Mouse (Mus musculus): ENCODE results near the gene Uimc1. TPM values are rescaled to one million over a fixed set of nuclear protein-coding genes. Genes with fewer than 3 reads are reported as not detected.
A peak's percentile ranks its signal among the peaks of the same experiment; 100 is the strongest.
"Not testable (repeated sequence)": the region's sequence is repeated elsewhere in the genome, so short reads cannot be mapped to it uniquely, and the experiment has no call there.

Gene Uimc1
- polyA plus RNA-seq, 1 experiment from 2014 or later: 35.1 TPM

- H3K9me3 ChIP-seq (replicated peaks; ENCODE audit: control insufficient read depth, low read length): no peaks in the 10 kb centered on the region
- no peaks in the 10 kb centered on the region for H3K27me3 ChIP-seq (ENCODE audit: control insufficient read depth, insufficient read depth, low read length)
- 23% methylated on average over 8 of the region's 8 CpGs for WGBS
- no peak for ATAC-seq (replicated peaks; ENCODE audit: insufficient number of reproducible peaks, low FRiP score, low TSS enrichment, low read depth)
- H3K4me3 ChIP-seq (ENCODE audit: low read depth, low read length): peak overlapping the region; percentile 81
- H3K36me3 ChIP-seq (replicated peaks; ENCODE audit: control insufficient read depth, insufficient read depth, low read depth, low read length): no peaks in the 10 kb centered on the region
- H3K9ac ChIP-seq (replicated peaks; ENCODE audit: low read length): peak overlapping the region; percentile 90
- no peak for DNase-seq (ENCODE audit: low spot score)
- peak overlapping the region; percentile 78 for H3K4me2 ChIP-seq (ENCODE audit: low read depth, low read length)
- peaks cover 3% of the 10 kb centered on the region; the same call in 1 of the 2 replicates for H3K4me1 ChIP-seq (ENCODE audit: control insufficient read depth, insufficient read depth, low read length)
- no peak overlapping the region for H3K27ac ChIP-seq (replicated peaks; ENCODE audit: low read depth, low read length)
Measured at GRCm38 (mm10) chr13:55105953-55106691, 6.0 kb upstream of the Uimc1 start.

DNA sequence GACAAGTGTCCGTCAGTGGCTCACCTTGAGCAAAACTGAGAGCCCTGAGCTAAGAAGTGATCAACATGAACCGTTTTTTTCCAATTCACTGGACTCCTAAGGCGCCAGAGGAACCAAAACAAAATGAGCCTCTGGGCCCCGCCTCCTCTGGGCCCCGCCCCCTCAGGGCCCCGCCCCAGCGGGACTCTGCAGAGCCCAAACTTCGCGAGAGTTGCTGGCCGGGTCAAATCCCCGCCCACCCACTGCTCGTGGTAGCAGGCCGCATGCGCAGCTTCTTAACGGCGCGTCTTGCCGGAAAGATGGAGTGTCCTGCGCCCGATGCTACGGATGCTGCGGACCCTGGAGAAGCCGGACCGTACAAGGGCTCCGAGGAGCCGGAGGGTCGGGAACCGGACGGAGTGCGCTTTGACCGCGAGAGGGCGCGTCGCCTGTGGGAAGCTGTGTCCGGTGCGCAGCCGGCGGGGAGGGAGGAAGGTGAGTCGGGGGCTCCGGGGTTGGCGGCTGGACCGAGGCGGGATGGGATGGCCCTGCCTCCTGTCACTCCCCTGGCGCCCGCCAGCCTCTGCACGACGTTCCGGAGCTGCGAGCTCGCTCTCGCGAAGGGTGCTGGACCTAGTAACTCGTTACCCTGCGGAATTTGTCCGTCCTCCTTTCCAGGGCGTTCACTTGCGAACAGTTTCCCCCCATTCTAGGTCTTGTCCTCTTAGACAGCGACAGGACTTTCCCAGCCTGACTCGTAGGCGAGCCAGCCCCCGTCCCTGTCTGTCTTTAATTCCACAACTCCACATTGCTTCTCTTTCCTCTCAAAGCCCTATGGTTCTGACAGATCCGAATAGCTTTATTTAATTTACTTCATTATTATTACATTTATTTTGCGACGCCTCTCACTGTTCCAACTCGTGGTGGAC lies 5.2 kb upstream of the Uimc1 start, which contains the start of gene Zfp346:
Zfp346 (plus strand) TSS at position 267 of the 908 bp plus-strand sequence.
- Histone ChIP-seq H3K4me3 (ENCODE audit: low read depth, low read length) (peak within 1 kb of the TSS; percentile 81), H3K4me2 (ENCODE audit: low read depth, low read length) (peak within 1 kb of the TSS; percentile 78), H3K27me3 (ENCODE audit: control insufficient read depth, insufficient read depth, low read length) (no peaks in the 10 kb centered on the region), H3K36me3 (replicated peaks; ENCODE audit: control insufficient read depth, insufficient read depth, low read depth, low read length) (no peaks in the 10 kb centered on the region), H3K9me3 (replicated peaks; ENCODE audit: control insufficient read depth, low read length) (no peaks in the 10 kb centered on the region), H3K27ac (replicated peaks; ENCODE audit: low read depth, low read length) (no peak within 1 kb of the TSS), H3K9ac (replicated peaks; ENCODE audit: low read length) (peak within 1 kb of the TSS; percentile 90), H3K4me1 (ENCODE audit: control insufficient read depth, insufficient read depth, low read length) (peaks cover 3% of the 10 kb centered on the region; the same call in 1 of the 2 replicates)
- peak; percentile 98 for DNase-seq (ENCODE audit: low spot score)
- peak; percentile 93 for ATAC-seq (replicated peaks; ENCODE audit: insufficient number of reproducible peaks, low FRiP score, low TSS enrichment, low read depth)
- WGBS: under 1% methylated on average over 66 of the region's 66 CpGs

DNA sequence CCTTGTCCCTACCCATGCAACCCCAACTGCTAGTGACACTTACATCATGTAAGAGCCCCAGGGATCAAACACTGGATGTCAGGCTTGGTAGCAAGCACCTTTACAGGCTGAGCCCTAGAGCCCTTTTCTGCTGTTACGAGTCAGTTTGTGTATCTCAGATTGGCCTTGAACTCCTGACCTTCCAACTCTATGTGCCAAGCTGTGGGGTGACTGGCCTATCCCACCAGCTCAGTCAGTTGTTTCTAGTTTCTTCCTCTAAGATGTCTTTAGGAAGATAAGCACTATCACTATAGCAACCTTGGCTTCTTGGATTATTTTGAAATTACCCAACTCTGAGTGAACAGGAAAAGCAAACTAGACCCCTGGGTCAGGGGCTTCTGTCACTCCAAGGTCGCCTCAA lies 3.3 kb upstream of the Uimc1 start:
- no peak for ATAC-seq (replicated peaks; ENCODE audit: insufficient number of reproducible peaks, low FRiP score, low TSS enrichment, low read depth)
- WGBS: 64% methylated on average over 2 of the region's 2 CpGs

DNA sequence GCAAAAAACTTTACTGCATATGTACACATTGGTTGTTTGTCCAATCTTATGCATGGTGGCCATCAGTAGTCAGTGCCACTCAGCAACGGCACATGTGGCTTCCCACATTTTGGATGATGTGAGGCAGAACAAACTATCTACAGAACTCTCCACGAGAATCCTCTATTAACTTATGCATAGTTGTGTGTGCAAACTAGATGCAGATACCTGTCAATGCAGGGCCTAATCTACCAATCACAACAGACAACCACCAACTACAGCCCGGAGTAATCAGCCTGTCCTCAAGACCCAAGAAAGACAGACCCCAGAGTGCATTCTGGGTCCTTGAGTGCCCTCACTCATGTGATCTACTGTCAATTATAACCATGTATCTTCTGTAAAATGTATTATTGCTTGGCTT lies 2.3 kb upstream of the Uimc1 start:
- Histone ChIP-seq H3K9ac (replicated peaks; ENCODE audit: low read length) (no peak overlapping the region), H3K36me3 (replicated peaks; ENCODE audit: control insufficient read depth, insufficient read depth, low read depth, low read length) (no peaks in the 10 kb centered on the region), H3K9me3 (replicated peaks; ENCODE audit: control insufficient read depth, low read length) (no peaks in the 10 kb centered on the region), H3K4me2 (ENCODE audit: low read depth, low read length) (no peak overlapping the region), H3K27me3 (ENCODE audit: control insufficient read depth, insufficient read depth, low read length) (no peaks in the 10 kb centered on the region), H3K27ac (replicated peaks; ENCODE audit: low read depth, low read length) (no peak overlapping the region), H3K4me1 (ENCODE audit: control insufficient read depth, insufficient read depth, low read length) (peaks cover 3% of the 10 kb centered on the region; the same call in 1 of the 2 replicates), H3K4me3 (ENCODE audit: low read depth, low read length) (no peak overlapping the region)
- no peak for ATAC-seq (replicated peaks; ENCODE audit: insufficient number of reproducible peaks, low FRiP score, low TSS enrichment, low read depth)
- DNase-seq (ENCODE audit: low spot score): no peak
- 95% methylated on average over 3 of the region's 3 CpGs for WGBS

More for the DNA sequence above, 3.3 kb upstream of the Uimc1 start:
- Histone ChIP-seq H3K9ac (replicated peaks; ENCODE audit: low read length) (no peak overlapping the region), H3K9me3 (replicated peaks; ENCODE audit: control insufficient read depth, low read length) (no peaks in the 10 kb centered on the region), H3K4me1 (ENCODE audit: control insufficient read depth, insufficient read depth, low read length) (peaks cover 3% of the 10 kb centered on the region; the same call in 1 of the 2 replicates), H3K27ac (replicated peaks; ENCODE audit: low read depth, low read length) (no peak overlapping the region), H3K36me3 (replicated peaks; ENCODE audit: control insufficient read depth, insufficient read depth, low read depth, low read length) (no peaks in the 10 kb centered on the region), H3K27me3 (ENCODE audit: control insufficient read depth, insufficient read depth, low read length) (no peaks in the 10 kb centered on the region), H3K4me3 (ENCODE audit: low read depth, low read length) (no peak overlapping the region), H3K4me2 (ENCODE audit: low read depth, low read length) (no peak overlapping the region)
- DNase-seq (ENCODE audit: low spot score): no peak

DNA sequence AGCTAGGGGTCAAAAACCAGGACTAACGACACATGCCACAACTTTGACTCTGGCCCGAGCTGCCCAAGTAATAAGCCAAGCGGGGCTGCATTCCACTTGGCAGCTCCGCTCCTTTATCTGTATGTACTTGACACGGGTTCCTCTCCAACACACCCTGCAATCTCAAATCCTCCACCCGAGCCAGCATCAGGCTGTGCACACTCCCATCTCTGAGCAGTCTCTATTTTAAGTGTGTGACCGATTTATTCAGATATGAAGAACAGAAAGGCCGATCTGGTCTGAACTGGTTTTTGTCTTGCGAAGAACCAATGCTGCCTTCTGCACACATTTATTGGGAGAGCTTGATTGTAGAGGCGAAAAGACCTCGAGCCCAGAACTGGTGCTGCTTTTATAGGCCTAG lies 1.5 kb upstream of the Uimc1 start:
- H3K4me1 ChIP-seq (ENCODE audit: control insufficient read depth, insufficient read depth, low read length): peaks cover 3% of the 10 kb centered on the region; the same call in 1 of the 2 replicates
- no peaks in the 10 kb centered on the region for H3K36me3 ChIP-seq (replicated peaks; ENCODE audit: control insufficient read depth, insufficient read depth, low read depth, low read length)
- no peak overlapping the region for H3K9ac ChIP-seq (replicated peaks; ENCODE audit: low read length)
- no peaks in the 10 kb centered on the region for H3K27me3 ChIP-seq (ENCODE audit: control insufficient read depth, insufficient read depth, low read length)
- 97% methylated on average over 11 of the region's 11 CpGs for WGBS
- DNase-seq (ENCODE audit: low spot score): no peak
- ATAC-seq (replicated peaks; ENCODE audit: insufficient number of reproducible peaks, low FRiP score, low TSS enrichment, low read depth): no peak
- H3K9me3 ChIP-seq (replicated peaks; ENCODE audit: control insufficient read depth, low read length): no peaks in the 10 kb centered on the region
- H3K27ac ChIP-seq (replicated peaks; ENCODE audit: low read depth, low read length): no peak overlapping the region
- no peak overlapping the region for H3K4me3 ChIP-seq (ENCODE audit: low read depth, low read length)
- H3K4me2 ChIP-seq (ENCODE audit: low read depth, low read length): no peak overlapping the region

- Histone ChIP-seq H3K27ac (replicated peaks; ENCODE audit: low read depth, low read length) (peak overlapping the region; percentile 89), H3K4me1 (ENCODE audit: control insufficient read depth, insufficient read depth, low read length) (no peaks in the 10 kb centered on the region), H3K9me3 (replicated peaks; ENCODE audit: control insufficient read depth, low read length) (no peaks in the 10 kb centered on the region), H3K4me3 (ENCODE audit: low read depth, low read length) (peak overlapping the region; percentile 85), H3K27me3 (ENCODE audit: control insufficient read depth, insufficient read depth, low read length) (no peaks in the 10 kb centered on the region), H3K4me2 (ENCODE audit: low read depth, low read length) (peak overlapping the region; percentile 63), H3K9ac (replicated peaks; ENCODE audit: low read length) (peak overlapping the region; percentile 92), H3K36me3 (replicated peaks; ENCODE audit: control insufficient read depth, insufficient read depth, low read depth, low read length) (no peaks in the 10 kb centered on the region)
- ATAC-seq (replicated peaks; ENCODE audit: insufficient number of reproducible peaks, low FRiP score, low TSS enrichment, low read depth) (no peak), DNase-seq (ENCODE audit: low spot score) (peak; percentile 41)
- 35% methylated on average over 20 of the region's 20 CpGs for WGBS
Measured at GRCm38 (mm10) chr13:55099066-55099725, 904 bp downstream of the Uimc1 start.

DNA sequence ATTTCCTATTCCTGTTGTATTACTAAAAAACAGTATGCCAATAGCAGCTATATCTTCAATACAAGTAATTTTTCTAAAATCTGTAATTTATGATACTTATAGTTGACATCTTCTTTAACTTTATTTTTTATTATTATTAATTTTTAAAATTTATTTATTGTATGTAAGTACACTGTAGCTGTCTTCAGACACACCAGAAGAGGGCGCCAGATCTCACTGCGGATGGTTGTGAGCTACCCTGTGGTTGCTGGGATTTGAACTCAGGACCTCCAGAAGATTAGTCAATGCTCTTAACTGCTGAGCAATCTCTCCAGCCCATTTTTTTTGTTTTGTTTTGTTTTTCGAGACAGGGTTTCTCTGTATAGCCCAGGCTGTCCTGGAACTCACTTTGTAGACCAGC lies 2.3 kb downstream of the Uimc1 start:
- not testable (repeated sequence) for H3K27ac ChIP-seq (replicated peaks; ENCODE audit: low read depth, low read length); H3K4me1 ChIP-seq (ENCODE audit: control insufficient read depth, insufficient read depth, low read length); H3K9me3 ChIP-seq (replicated peaks; ENCODE audit: control insufficient read depth, low read length); H3K9ac ChIP-seq (replicated peaks; ENCODE audit: low read length); ATAC-seq (replicated peaks; ENCODE audit: insufficient number of reproducible peaks, low FRiP score, low TSS enrichment, low read depth); H3K4me3 ChIP-seq (ENCODE audit: low read depth, low read length); H3K27me3 ChIP-seq (ENCODE audit: control insufficient read depth, insufficient read depth, low read length); H3K4me2 ChIP-seq (ENCODE audit: low read depth, low read length); H3K36me3 ChIP-seq (replicated peaks; ENCODE audit: control insufficient read depth, insufficient read depth, low read depth, low read length); DNase-seq (ENCODE audit: low spot score)
- 88% methylated on average over 3 of the region's 3 CpGs for WGBS
